15 mouse cellular contexts compared by ENCODE assay signal in genomic region chr4:107020287-107021000, GRCm38 (mm10). TPM values are rescaled to one million over a fixed set of nuclear protein-coding genes. Genes with fewer than 3 reads are reported as not detected.
DNase-seq lines count a peak whose midpoint lies in the region; ATAC-seq lines count a peak whose summit lies in the region.
"Had no signal": no experiment of that assay in that cellular context is flagged by ENCODE, and none has a peak within 500 bp of the region (broad histone marks: within the 10 kb centered on the region; RNA-seq: fewer than 3 reads in every experiment).

No protein-coding gene starts in this region.

- H3K4me2 ChIP-seq in midbrain, embryonic 14.5 days (ENCODE audit: low read length), result no peak overlapping the region
- H3K4me2 ChIP-seq in midbrain, embryonic 11.5 days, result no peak overlapping the region
- H3K4me2 ChIP-seq: forebrain, embryonic 15.5 days; heart, embryonic 13.5 days had no signal

- H3K36me3 ChIP-seq in midbrain, embryonic 14.5 days (ENCODE audit: control insufficient read depth, insufficient read depth, low read length), result no peaks in the 10 kb centered on the region
- no peaks in the 10 kb centered on the region; the same call in 1 of the 2 replicates for H3K36me3 ChIP-seq in midbrain, embryonic 11.5 days (ENCODE audit: control insufficient read depth, insufficient read depth, low read length)
- H3K36me3 ChIP-seq: forebrain, embryonic 15.5 days had no signal

- no peak overlapping the region; the same call in 1 of the 2 replicates for H3K27ac ChIP-seq in midbrain, embryonic 14.5 days (replicated peaks; ENCODE audit: low read depth, low read length)
- H3K27ac ChIP-seq in midbrain, embryonic 11.5 days (ENCODE audit: low read depth, low read length), result no peak overlapping the region
- H3K27ac ChIP-seq: heart, embryonic 13.5 days; kidney, postnatal 0 days had no signal

- no peak overlapping the region for H3K4me3 ChIP-seq in midbrain, embryonic 14.5 days (replicated peaks; ENCODE audit: low read depth, low read length)
- H3K4me3 ChIP-seq in midbrain, embryonic 11.5 days (ENCODE audit: low read depth, low read length), result no peak overlapping the region
- H3K4me3 ChIP-seq: forebrain, embryonic 15.5 days; heart, embryonic 13.5 days had no signal

- 0 out of 2 replicates have a peak overlapping the region, but pooled peaks have one; percentile 17 for H3K9ac ChIP-seq in midbrain, embryonic 14.5 days (replicated peaks; ENCODE audit: low read length)
- H3K9ac ChIP-seq in midbrain, embryonic 11.5 days (ENCODE audit: low read length), result no peak overlapping the region
- H3K9ac ChIP-seq: forebrain, embryonic 15.5 days had no signal

- ATAC-seq in midbrain, embryonic 14.5 days (ENCODE audit: low FRiP score, low TSS enrichment), result no peak
- no peak for ATAC-seq in midbrain, embryonic 11.5 days (ENCODE audit: low FRiP score)
- ATAC-seq: forebrain, embryonic 15.5 days had no signal

- WGBS in midbrain, embryonic 14.5 days, result 78% methylated on average over 5 of the region's 5 CpGs
- WGBS in midbrain, embryonic 11.5 days, result 72% methylated on average over 5 of the region's 5 CpGs

- H3K4me1 ChIP-seq in midbrain, embryonic 14.5 days (ENCODE audit: control insufficient read depth, insufficient read depth, low read length), result peaks cover 70% of the 10 kb centered on the region
- H3K4me1 ChIP-seq in midbrain, embryonic 11.5 days (ENCODE audit: control insufficient read depth, insufficient read depth, low read length), result peaks cover 40% of the 10 kb centered on the region

- no peaks in the 10 kb centered on the region for H3K9me3 ChIP-seq in midbrain, embryonic 14.5 days (ENCODE audit: control insufficient read depth, low read length)
- H3K9me3 ChIP-seq in midbrain, embryonic 11.5 days (ENCODE audit: control insufficient read depth, low read length), result no peaks in the 10 kb centered on the region
- H3K9me3 ChIP-seq: forebrain, embryonic 15.5 days; heart, embryonic 13.5 days had no signal

- H3K27me3 ChIP-seq in midbrain, embryonic 14.5 days (ENCODE audit: control insufficient read depth, insufficient read depth, low read length), result no peaks in the 10 kb centered on the region
- no peaks in the 10 kb centered on the region for H3K27me3 ChIP-seq in midbrain, embryonic 11.5 days (ENCODE audit: control insufficient read depth, insufficient read depth, low read length)
- H3K27me3 ChIP-seq: CH12.LX; forebrain, embryonic 15.5 days; heart, embryonic 13.5 days had no signal

- DNase-seq in adrenal gland, adult 2 months, result peak; percentile 74
- no peak for DNase-seq in adrenal gland, postnatal 25 days
- DNase-seq in kidney, adult 9 months, result peak; percentile 69
- DNase-seq in kidney, postnatal 25 days, result no peak
- DNase-seq in midbrain, embryonic 14.5 days, result no peak
- no peak for DNase-seq in midbrain, embryonic 11.5 days (ENCODE audit: low spot score, missing footprints)
- DNase-seq in left cerebral cortex, postnatal 10 days (ENCODE audit: extremely low spot score in 1 of 2, low spot score in 2 of 2), result no peak
- DNase-seq in urinary bladder, adult 2 months (ENCODE audit: low spot score), result no peak
- DNase-seq: cerebellum, adult 9-11 months; right cerebral cortex, postnatal 4 days; thymus, adult 2 months had no signal

- intact Hi-C loops in left cerebral cortex, postnatal 10 days (cut with DNase I), result no loop called here

RNA-seq across cellular contexts. Expression of gene Mrpl37, which starts 46.2 kb away (rescaled TPM):
- 100 to 1,000 TPM in 1 of 2 experiments, 10 to 100 TPM in 1; 97.2 to 102 TPM for total RNA-seq in adrenal gland, adult 2 months (2021)
- polyA plus RNA-seq in adrenal gland, adult 2 months (2012; rRNA removed), result 76.4 and 77.1 TPM in 2 replicates
- 92.2 and 107 TPM in 2 replicates for total RNA-seq in adrenal gland, postnatal 25 days (2021)
- polyA plus RNA-seq in midbrain, embryonic 14.5 days (2014; fragmentation: Nextera tagmentation; extraction: Ambion mirVana), result 72.9 and 85.5 TPM in 2 replicates
- polyA plus RNA-seq in midbrain, embryonic 11.5 days (2014; fragmentation: Nextera tagmentation; extraction: Ambion mirVana), result 106 and 112 TPM in 2 replicates
- total RNA-seq in left cerebral cortex, postnatal 10 days (2021), result 10 to 100 TPM; 64.0 to 67.7 TPM
- polyA plus RNA-seq in urinary bladder, adult 2 months (2012; rRNA removed), result 60.0 and 64.9 TPM in 2 replicates

RNA-seq across cellular contexts. Expression of gene Cyb5rl, which starts 46.3 kb away (rescaled TPM):
- total RNA-seq in adrenal gland, adult 2 months (2021), result 10 to 100 TPM; 22.9 to 27.3 TPM
- 13.4 and 14.1 TPM in 2 replicates for polyA plus RNA-seq in adrenal gland, adult 2 months (2012; rRNA removed)
- total RNA-seq in adrenal gland, postnatal 25 days (2021), result 18.7 and 29.8 TPM in 2 replicates
- polyA plus RNA-seq in midbrain, embryonic 14.5 days (2014; fragmentation: Nextera tagmentation; extraction: Ambion mirVana), result 5.2 and 5.3 TPM in 2 replicates
- polyA plus RNA-seq in midbrain, embryonic 11.5 days (2014; fragmentation: Nextera tagmentation; extraction: Ambion mirVana), result 5.6 TPM in 2 replicates
- 1 to 10 TPM; 9.0 to 9.7 TPM for total RNA-seq in left cerebral cortex, postnatal 10 days (2021)
- polyA plus RNA-seq in urinary bladder, adult 2 months (2012; rRNA removed), result 13.8 and 18.0 TPM in 2 replicates

Comparison
In these comparisons a context has a peak if more than half of its experiments do, and no peak if none do; other contexts are left out.
1. DNase-seq: peak in adrenal gland, adult 2 months (single experiment) and kidney, adult 9 months (single experiment); none in adrenal gland, postnatal 25 days (single experiment), kidney, postnatal 25 days (0 of 2), midbrain, embryonic 14.5 days (single experiment), midbrain, embryonic 11.5 days (single experiment), left cerebral cortex, postnatal 10 days (0 of 2) and urinary bladder, adult 2 months (single experiment).